Mouse (Mus musculus): ENCODE measurements around the gene Mybpc2.
A peak's percentile ranks its signal among the peaks of the same experiment; 100 is the strongest.

Mybpc2 gene

GRCm38 (mm10) chr7:44543071-44543470 is 18.6 kb upstream of the Mybpc2 start:
- no peak for DNase-seq

- no peak for DNase-seq
Observed at GRCm38 (mm10) chr7:44542555-44542954, 18.1 kb upstream of the Mybpc2 start.

- no peak for DNase-seq
Observed at GRCm38 (mm10) chr7:44538756-44539624, 14.5 kb upstream of the Mybpc2 start.

GRCm38 (mm10) chr7:44537496-44537895 is 13.0 kb upstream of the Mybpc2 start:
- DNase-seq, result no peak

GRCm38 (mm10) chr7:44537009-44537408 is 12.6 kb upstream of the Mybpc2 start:
- DNase-seq, result no peak

- DNase-seq, result peak; percentile 46
Observed at GRCm38 (mm10) chr7:44536590-44536968, 12.1 kb upstream of the Mybpc2 start.

- DNase-seq, result no peak
Observed at GRCm38 (mm10) chr7:44535657-44536589, 11.5 kb upstream of the Mybpc2 start.

- DNase-seq, result no peak
Observed at GRCm38 (mm10) chr7:44534656-44535441, 10.4 kb upstream of the Mybpc2 start.

- no peak for DNase-seq
Observed at GRCm38 (mm10) chr7:44534242-44534641, 9.8 kb upstream of the Mybpc2 start.

GRCm38 (mm10) chr7:44533746-44534045 is 9.2 kb upstream of the Mybpc2 start:
- no peak for DNase-seq

- no peak for DNase-seq
Observed at GRCm38 (mm10) chr7:44532918-44533745, 8.7 kb upstream of the Mybpc2 start.

- no peak for DNase-seq
Observed at GRCm38 (mm10) chr7:44531946-44532732, 7.7 kb upstream of the Mybpc2 start, which contains the start of gene Spib. TSS of gene Spib (minus strand) at chr7:44532071.

- no peak for DNase-seq
Observed at GRCm38 (mm10) chr7:44531207-44531606, 6.8 kb upstream of the Mybpc2 start.

- DNase-seq, result no peak
Observed at GRCm38 (mm10) chr7:44530507-44530906, 6.1 kb upstream of the Mybpc2 start.

GRCm38 (mm10) chr7:44529518-44529917 is 5.1 kb upstream of the Mybpc2 start:
- DNase-seq, result no peak

- peak; percentile 81 for DNase-seq
Observed at GRCm38 (mm10) chr7:44527483-44528398, 3.3 kb upstream of the Mybpc2 start.

- no peak for DNase-seq
Observed at GRCm38 (mm10) chr7:44526414-44527154, 2.1 kb upstream of the Mybpc2 start.

GRCm38 (mm10) chr7:44525126-44525832 is 823 bp upstream of the Mybpc2 start:
- DNase-seq, result peak; percentile 52

GRCm38 (mm10) chr7:44523056-44523455 is 1.4 kb downstream of the Mybpc2 start:
- DNase-seq, result no peak
